7 mouse cellular contexts compared by ENCODE assay signal in the genomic region with DNA sequence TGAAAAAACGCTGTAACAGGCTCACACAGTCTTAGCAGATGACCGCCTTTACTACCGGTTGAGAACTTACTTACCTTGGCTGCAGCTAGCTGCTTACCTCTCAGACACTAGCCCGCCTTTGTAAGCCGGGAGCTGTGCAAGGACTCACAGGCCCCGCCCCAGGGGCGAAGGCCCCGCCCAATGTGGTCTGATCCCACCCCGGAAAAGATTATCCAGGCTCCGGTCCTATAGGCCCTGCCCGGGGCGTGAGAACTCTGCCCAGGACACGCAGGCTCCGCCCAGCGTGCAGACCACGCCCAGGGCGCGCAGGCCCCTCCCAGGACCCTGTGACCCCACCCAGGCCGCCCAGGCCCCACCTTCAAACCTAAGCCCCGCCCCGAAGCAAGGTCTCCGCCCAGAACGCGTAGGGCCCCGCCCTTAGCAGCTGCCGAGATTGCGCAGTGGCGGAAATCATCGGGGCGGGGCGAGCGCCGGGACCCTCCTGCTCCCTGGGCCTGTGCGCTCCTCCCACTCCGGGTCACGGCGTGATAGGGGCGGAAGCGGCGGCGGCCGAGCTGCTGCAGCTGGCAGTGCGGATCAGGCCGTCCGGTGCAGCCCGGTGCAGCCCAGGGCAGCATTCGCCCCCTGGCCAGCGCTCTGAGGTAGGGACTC. TPM values are rescaled to one million over a fixed set of nuclear protein-coding genes. Genes with fewer than 3 reads are reported as not detected.
A peak's percentile ranks its signal among the peaks of the same experiment; 100 is the strongest.
DNase-seq lines count a peak whose midpoint lies in the region; ATAC-seq lines count a peak whose summit lies in the region.

TSS of gene Kdm1b (plus strand) at position 470 of the 651 bp plus-strand sequence.

- H3K4me2 ChIP-seq in embryonic facial prominence, embryonic 12.5 days (replicated peaks) = peak within 1 kb of the TSS; percentile 99
- H3K4me2 ChIP-seq in limb, embryonic 11.5 days (ENCODE audit: low read depth, severe bottlenecking) = peak within 1 kb of the TSS; percentile 96
- H3K4me2 ChIP-seq in midbrain, embryonic 14.5 days (ENCODE audit: low read length) = peak within 1 kb of the TSS; percentile 72

- H3K36me3 ChIP-seq in embryonic facial prominence, embryonic 12.5 days = no peaks in the 10 kb centered on the region
- no peaks in the 10 kb centered on the region for H3K36me3 ChIP-seq in limb, embryonic 11.5 days (ENCODE audit: control insufficient read depth, insufficient read depth, low read length)
- H3K36me3 ChIP-seq in midbrain, embryonic 14.5 days (ENCODE audit: control insufficient read depth, insufficient read depth, low read length) = no peaks in the 10 kb centered on the region

- no peaks in the 10 kb centered on the region for H3K9me3 ChIP-seq in embryonic facial prominence, embryonic 12.5 days
- no peaks in the 10 kb centered on the region for H3K9me3 ChIP-seq in limb, embryonic 11.5 days (ENCODE audit: control insufficient read depth, low read length)
- H3K9me3 ChIP-seq in midbrain, embryonic 14.5 days (ENCODE audit: control insufficient read depth, low read length) = no peaks in the 10 kb centered on the region

- peak within 1 kb of the TSS; percentile 79 for H3K9ac ChIP-seq in embryonic facial prominence, embryonic 12.5 days
- H3K9ac ChIP-seq in limb, embryonic 11.5 days (ENCODE audit: low read length) = peak within 1 kb of the TSS; percentile 69
- peak within 1 kb of the TSS; percentile 75 for H3K9ac ChIP-seq in midbrain, embryonic 14.5 days (replicated peaks; ENCODE audit: low read length)

- H3K27me3 ChIP-seq in embryonic facial prominence, embryonic 12.5 days = no peaks in the 10 kb centered on the region
- H3K27me3 ChIP-seq in limb, embryonic 11.5 days (ENCODE audit: control insufficient read depth, insufficient read depth, low read length) = no peaks in the 10 kb centered on the region
- no peaks in the 10 kb centered on the region for H3K27me3 ChIP-seq in midbrain, embryonic 14.5 days (ENCODE audit: control insufficient read depth, insufficient read depth, low read length)

- peaks cover 4% of the 10 kb centered on the region; the same call in 1 of the 2 replicates for H3K4me1 ChIP-seq in embryonic facial prominence, embryonic 12.5 days
- no peaks in the 10 kb centered on the region; the same call in 1 of the 2 replicates for H3K4me1 ChIP-seq in limb, embryonic 11.5 days (ENCODE audit: control insufficient read depth, insufficient read depth, low read length)
- H3K4me1 ChIP-seq in midbrain, embryonic 14.5 days (ENCODE audit: control insufficient read depth, insufficient read depth, low read length) = peaks cover 10% of the 10 kb centered on the region

- H3K27ac ChIP-seq in embryonic facial prominence, embryonic 12.5 days = peak within 1 kb of the TSS; percentile 42
- no peak within 1 kb of the TSS; the same call in 1 of the 2 replicates for H3K27ac ChIP-seq in limb, embryonic 11.5 days (replicated peaks; ENCODE audit: low read depth, low read length)
- H3K27ac ChIP-seq in midbrain, embryonic 14.5 days (replicated peaks; ENCODE audit: low read depth, low read length) = peak within 1 kb of the TSS; percentile 77

- peak; percentile 93 for ATAC-seq in embryonic facial prominence, embryonic 12.5 days (ENCODE audit: insufficient number of reproducible peaks, insufficient read depth, low FRiP score, low TSS enrichment)
- peak; percentile 96 for ATAC-seq in limb, embryonic 11.5 days (ENCODE audit: insufficient number of reproducible peaks, low FRiP score, low TSS enrichment, low read depth)
- peak; percentile 95 for ATAC-seq in midbrain, embryonic 14.5 days (ENCODE audit: low FRiP score, low TSS enrichment)

- H3K4me3 ChIP-seq in embryonic facial prominence, embryonic 12.5 days = peak within 1 kb of the TSS; percentile 90
- H3K4me3 ChIP-seq in limb, embryonic 11.5 days (ENCODE audit: low read depth, low read length) = peak within 1 kb of the TSS; percentile 71
- H3K4me3 ChIP-seq in midbrain, embryonic 14.5 days (replicated peaks; ENCODE audit: low read depth, low read length) = peak within 1 kb of the TSS; percentile 83

- WGBS in embryonic facial prominence, embryonic 12.5 days = under 1% methylated on average over 48 of the region's 48 CpGs
- under 1% methylated on average over 48 of the region's 48 CpGs for WGBS in limb, embryonic 11.5 days
- WGBS in midbrain, embryonic 14.5 days = under 1% methylated on average over 48 of the region's 48 CpGs

- peak; percentile 99 for DNase-seq in adrenal gland, postnatal 25 days
- peak; percentile 100 for DNase-seq in heart, adult 11 months
- peak; percentile 100 for DNase-seq in kidney, adult 18-20 months
- DNase-seq in limb, embryonic 11.5 days (ENCODE audit: low spot score) = peak; percentile 99
- peak; percentile 97 for DNase-seq in midbrain, embryonic 14.5 days
- DNase-seq in spleen, adult 18-20 months = peak; percentile 98 to 99

RNA-seq across cellular contexts. Expression of gene Kdm1b, which starts in this region (rescaled TPM):
- total RNA-seq in adrenal gland, postnatal 25 days (2021) = 7.5 and 11.7 TPM in 2 replicates
- polyA plus RNA-seq in embryonic facial prominence, embryonic 12.5 days (2016; fragmentation: Nextera tagmentation; extraction: Ambion mirVana) = 14.5 and 14.8 TPM in 2 replicates
- 11.5 and 12.4 TPM in 2 replicates for polyA plus RNA-seq in limb, embryonic 11.5 days (2014; fragmentation: Nextera tagmentation; extraction: Ambion mirVana)
- 20.0 and 21.5 TPM in 2 replicates for polyA plus RNA-seq in midbrain, embryonic 14.5 days (2014; fragmentation: Nextera tagmentation; extraction: Ambion mirVana)
